Mouse (Mus musculus) T-cell, adult 2 months (primary cell): ENCODE measurements around the gene Gm15130.

Source experiments
- DNase-seq: peaks from one replicate; pipeline ENCODE4 v3.0.0; 2022; ENCODE audit warnings: low spot score

The Gm15130 gene

GRCm38 (mm10) chr2:111152836-111153235 lies at the start of gene Gm15130:
Gene Gm15130 (minus strand): TSS chr2:111152936.
- DNase-seq = no peak

- no peak for DNase-seq
These were observed 29.3 kb upstream of the Gm15130 start for GRCm38 (mm10) chr2:111182068-111182467.

- DNase-seq = no peak
These were observed 17.0 kb downstream of the Gm15130 start for GRCm38 (mm10) chr2:111135739-111136138.

- no peak for DNase-seq
These were observed 46.9 kb downstream of the Gm15130 start, which contains the start of gene Gm13941 for GRCm38 (mm10) chr2:111105882-111106281. Gene Gm13941 (minus strand): TSS chr2:111105982.
